27 mouse cellular contexts compared by ENCODE assay signal in the genomic region with DNA sequence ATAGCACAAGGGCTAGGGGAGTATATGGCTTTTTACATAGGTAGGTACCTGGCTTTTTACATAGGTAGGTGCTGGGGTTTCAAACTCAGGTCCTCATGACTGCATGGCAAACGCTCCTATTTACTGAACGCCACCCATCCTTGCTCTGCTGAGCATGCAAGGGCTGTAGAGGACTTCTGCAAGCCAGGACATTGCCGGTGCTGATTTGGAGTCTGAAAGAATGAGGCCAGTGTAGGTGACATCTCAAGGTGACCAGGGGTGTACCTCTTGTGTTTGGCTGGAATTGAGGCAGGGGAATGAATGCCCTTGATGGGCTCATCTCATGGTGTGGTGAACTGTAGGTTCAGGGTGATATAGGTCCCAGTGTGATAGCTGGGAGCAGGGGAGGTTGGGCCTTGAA.
"Had no signal": no experiment of that assay in that cellular context is flagged by ENCODE, and none has a peak within 500 bp of the region (broad histone marks: within the 10 kb centered on the region; RNA-seq: fewer than 3 reads in every experiment).

No protein-coding gene starts in this region.

- H3K9me3 ChIP-seq: hindbrain, embryonic 10.5 days; hindbrain, embryonic 12.5 days; kidney, embryonic 15.5 days; limb, embryonic 10.5 days; limb, embryonic 12.5 days had no signal

- H3K4me3 ChIP-seq: gastrocnemius, adult 2 months; heart, adult 2 months; heart, embryonic 13.5 days; heart, embryonic 15.5 days; hindbrain, embryonic 10.5 days; hindbrain, embryonic 12.5 days; kidney, embryonic 15.5 days; limb, embryonic 10.5 days; limb, embryonic 12.5 days had no signal

- DNase-seq: gastrocnemius, adult 2 months; gastrocnemius, postnatal 10 days; gastrocnemius, postnatal 25 days; heart, adult 2 months; heart, postnatal 4 days; kidney, adult 11 months; kidney, adult 2 months; kidney, adult 9 months; kidney, postnatal 14 days; kidney, postnatal 36 days; layer of hippocampus, adult 9-11 months; layer of hippocampus, postnatal 36 days; liver had no signal

- H3K27me3 ChIP-seq: heart, embryonic 13.5 days; heart, embryonic 15.5 days; hindbrain, embryonic 12.5 days; kidney, embryonic 15.5 days; limb, embryonic 12.5 days had no signal

- H3K36me3 ChIP-seq: hindbrain, embryonic 12.5 days had no signal

- ATAC-seq: hindbrain, embryonic 16.5 days; inflammation-experienced regulatory T-cells, adult 6 months had no signal

- H3K9ac ChIP-seq: heart, embryonic 13.5 days; heart, embryonic 15.5 days; hindbrain, embryonic 12.5 days; hindbrain, embryonic 14.5 days; kidney, embryonic 15.5 days; limb, embryonic 12.5 days; liver, embryonic 14.5 days had no signal

- H3K4me1 ChIP-seq: hindbrain, embryonic 10.5 days; hindbrain, embryonic 12.5 days had no signal

- H3K4me2 ChIP-seq: heart, embryonic 11.5 days; heart, embryonic 13.5 days; heart, embryonic 15.5 days; hindbrain, embryonic 12.5 days; hindbrain, embryonic 14.5 days; kidney, embryonic 15.5 days; limb, embryonic 12.5 days; liver, embryonic 11.5 days had no signal

- H3K27ac ChIP-seq: gastrocnemius, adult 2 months; heart, adult 2 months; heart, embryonic 13.5 days; heart, embryonic 15.5 days; hindbrain, embryonic 10.5 days; hindbrain, embryonic 12.5 days; hindbrain, embryonic 14.5 days; kidney, embryonic 15.5 days; kidney, postnatal 0 days; limb, embryonic 10.5 days; limb, embryonic 12.5 days; liver, embryonic 14.5 days had no signal
